Mouse (Mus musculus) olfactory bulb, adult 2 months (tissue): ENCODE measurements around the gene Gm8797. TPM values are rescaled to one million over a fixed set of nuclear protein-coding genes. Genes with fewer than 3 reads are reported as not detected.
"Not testable (repeated sequence)": the region's sequence is repeated elsewhere in the genome, so short reads cannot be mapped to it uniquely, and the experiment has no call there.

ENCODE experiments used
- H3K27ac ChIP-seq: fragments of 200-500 bp; 2 replicates; pipeline ENCODE4 v1.5.1; 2012; ENCODE audit warnings: low read depth, low read length; ENCODE audit not compliant: insufficient read depth
- H3K4me1 ChIP-seq: fragments of 200-500 bp; 2 replicates; pipeline ENCODE4 v1.6.1; 2012; ENCODE audit warnings: low read length; ENCODE audit not compliant: control insufficient read depth, insufficient read depth
- H3K4me3 ChIP-seq: fragments of 200-500 bp; 2 replicates; pipeline ENCODE4 v1.5.1; 2012; ENCODE audit warnings: mild to moderate bottlenecking, low read depth, low read length, moderate library complexity; ENCODE audit not compliant: insufficient read depth
- CTCF ChIP-seq: fragments of 200-500 bp; IDR thresholded peaks from 2 replicates; pipeline ENCODE4 v1.5.1; 2012; ENCODE audit warnings: low read depth, mild to moderate bottlenecking, low read length, moderate library complexity; ENCODE audit not compliant: insufficient read depth
- POLR2A ChIP-seq: fragments of 200-500 bp; IDR thresholded peaks from 2 replicates; pipeline ENCODE4 v1.6.1; 2012; ENCODE audit warnings: mild to moderate bottlenecking, low read depth, low read length, moderate library complexity; ENCODE audit not compliant: insufficient read depth
- WGBS: fragments of 180-500 bp; shearing (Covaris S2); methylation state at CpG from one replicate; pipeline ENCODE4 v1.1.7; 2018; 5-methylcytosine and 5-hydroxymethylcytosine counted together
- polyA plus RNA-seq: library from polyadenylated mRNA; stranded (reverse); fragments of >200 nt; gene quantifications from 2 replicates; pipeline ENCODE4 v1.2.4, GENCODE M21; 2012; ENCODE audit warnings: low replicate concordance; ENCODE audit not compliant: missing spikeins, insufficient read depth, insufficient read length

Gene Gm8797
- polyA plus RNA-seq, result not detected in 2 replicates

DNA sequence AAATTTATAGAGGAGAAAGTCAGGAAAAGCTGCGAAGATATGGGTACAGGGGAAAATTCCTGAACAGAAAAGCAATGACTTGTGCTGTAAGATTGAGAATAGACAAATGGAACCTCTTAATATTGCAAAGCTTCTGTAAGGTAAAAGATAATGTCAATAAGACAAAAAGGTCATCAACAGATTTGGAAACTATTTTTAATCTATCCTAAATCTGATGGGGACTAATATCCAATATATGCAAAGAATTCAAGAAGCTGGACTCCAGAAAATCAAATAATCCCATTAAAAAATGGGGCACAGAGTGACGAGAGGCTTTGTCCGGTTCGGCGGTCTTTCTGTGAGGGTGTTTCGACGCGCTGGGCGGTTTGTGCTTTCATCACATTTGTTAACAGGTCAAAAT is at the start of gene Gm8797:
Gm8797 (plus strand) TSS at position 301 of the 400 bp plus-strand sequence.
- 98% methylated on average over 9 of the region's 9 CpGs for WGBS
- not testable (repeated sequence) for H3K27ac ChIP-seq, H3K4me3 ChIP-seq, H3K4me1 ChIP-seq

DNA sequence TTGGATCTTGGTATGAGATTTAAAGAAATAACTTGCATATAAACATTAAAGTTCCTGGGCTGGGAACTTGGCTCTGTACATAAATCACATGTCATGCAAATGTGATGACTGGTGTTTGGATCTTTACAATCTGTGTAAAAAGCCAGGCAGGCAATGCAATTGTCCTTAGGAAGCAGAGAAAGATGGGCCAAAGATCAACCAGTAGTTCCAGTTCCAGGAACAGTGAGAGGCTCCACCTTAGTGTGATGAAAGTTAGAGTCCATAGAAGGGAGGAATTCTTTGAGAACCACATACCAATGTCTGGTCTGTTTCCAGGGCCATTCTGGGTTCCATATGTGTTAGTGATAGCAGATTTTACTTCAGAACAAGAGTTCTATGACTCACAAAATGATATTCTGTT is 36.1 kb upstream of the Gm8797 start:
- TF ChIP-seq POLR2A (no peak), CTCF (no peak)
- no peak overlapping the region for H3K4me3 ChIP-seq
- no peaks in the 10 kb centered on the region for H3K4me1 ChIP-seq
- H3K27ac ChIP-seq, result no peak overlapping the region

DNA sequence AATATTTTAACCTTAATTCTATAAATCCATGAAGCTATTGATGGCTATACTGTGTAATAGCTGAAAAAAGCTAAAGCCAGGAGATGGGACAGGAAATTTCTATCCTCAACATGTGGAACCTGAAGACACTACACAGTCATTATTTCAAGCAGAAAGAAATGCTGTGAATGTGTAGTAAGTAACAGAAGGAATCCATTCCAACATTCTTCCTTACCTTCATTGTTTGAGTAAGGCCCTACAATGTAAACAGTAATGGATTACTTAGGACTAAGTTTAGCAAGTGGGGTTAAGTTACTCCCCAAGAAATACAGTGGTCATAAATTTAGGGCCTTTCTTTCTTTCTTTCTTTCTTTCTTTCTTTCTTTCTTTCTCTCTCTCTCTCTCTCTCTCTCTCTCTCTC is 17.7 kb upstream of the Gm8797 start:
- Histone ChIP-seq H3K27ac (no peak overlapping the region), H3K4me3 (no peak overlapping the region), H3K4me1 (no peaks in the 10 kb centered on the region)
- TF ChIP-seq POLR2A, result no peak
- no peak for TF ChIP-seq CTCF

DNA sequence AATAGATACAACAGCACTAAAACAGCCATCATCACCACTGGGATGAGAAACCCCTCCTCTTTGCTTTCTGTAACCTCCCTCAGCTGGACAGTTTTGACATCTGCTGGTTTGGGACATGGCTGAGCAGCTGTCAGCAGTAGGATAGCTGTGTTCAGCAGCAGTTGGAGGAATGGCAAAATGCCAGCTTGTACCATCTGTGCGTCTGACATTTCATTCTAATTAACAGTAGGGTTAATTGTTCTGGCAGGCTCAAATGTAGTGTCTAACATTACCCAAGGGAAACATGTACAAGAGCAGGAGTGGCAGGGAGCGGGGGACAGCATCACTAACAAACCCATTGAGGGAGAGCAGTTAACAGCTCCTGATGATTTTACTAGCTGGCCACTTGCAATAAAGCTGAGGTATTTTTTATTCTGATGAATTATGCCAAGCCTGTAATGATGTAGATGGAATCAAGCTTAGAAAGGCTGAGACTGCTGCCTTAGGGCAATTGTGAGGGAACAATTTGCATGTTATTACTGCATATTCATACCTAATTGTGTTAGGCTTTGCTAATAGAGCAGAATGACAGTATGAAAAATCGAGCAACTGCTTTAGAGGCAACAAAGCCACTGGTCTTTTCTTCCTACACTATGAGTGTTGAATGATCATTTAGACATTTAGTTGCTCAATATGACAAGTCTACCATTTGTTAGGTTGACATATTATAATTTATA is 4.3 kb downstream of the Gm8797 start:
- 26% methylated on average over 3 of the region's 3 CpGs for WGBS
- no peaks in the 10 kb centered on the region for H3K4me1 ChIP-seq
- no peak overlapping the region for H3K4me3 ChIP-seq
- TF ChIP-seq CTCF, result no peak
- TF ChIP-seq POLR2A, result no peak
- no peak overlapping the region for H3K27ac ChIP-seq

DNA sequence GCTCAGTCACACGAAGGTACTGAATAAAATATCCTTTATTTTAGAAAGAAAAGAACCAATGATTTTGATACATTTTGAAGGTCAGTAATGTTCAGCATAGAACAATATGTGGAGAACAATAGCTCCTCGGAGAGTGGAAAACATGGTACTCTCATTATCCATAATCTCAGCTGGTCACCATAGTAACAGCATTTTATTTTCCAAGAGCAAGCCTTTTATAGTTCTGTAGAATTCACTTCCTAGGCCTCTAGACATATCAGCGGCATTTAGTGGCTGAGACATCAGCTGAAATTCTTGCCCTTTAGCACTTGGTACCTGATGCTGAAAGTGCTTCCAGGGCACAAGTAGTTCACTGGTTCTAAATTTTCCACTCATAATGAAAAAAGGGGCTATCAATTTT is 15.7 kb downstream of the Gm8797 start:
- 25% methylated on average over 3 of the region's 3 CpGs for WGBS

DNA sequence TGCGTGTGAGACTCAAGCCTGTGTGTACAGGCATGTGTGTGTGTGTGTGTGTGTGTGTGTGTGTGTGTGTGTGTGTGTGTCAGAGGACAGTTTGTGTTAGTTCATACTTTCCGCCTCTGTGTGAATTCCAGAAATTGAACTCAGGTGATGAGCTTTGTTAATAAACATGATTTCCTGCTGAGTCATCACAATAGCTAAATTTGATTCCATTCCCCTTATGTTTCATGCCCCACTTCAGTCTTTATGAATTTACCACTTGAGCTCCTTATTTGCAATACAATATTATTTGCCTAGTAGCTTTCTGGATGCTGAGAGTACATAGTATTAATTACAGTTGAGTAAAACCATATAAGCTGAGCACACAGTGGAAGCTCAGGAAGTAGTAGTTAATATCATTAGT is 26.3 kb downstream of the Gm8797 start:
- Histone ChIP-seq H3K4me3 (no peak overlapping the region), H3K27ac (no peak overlapping the region), H3K4me1 (no peaks in the 10 kb centered on the region)
- 87% methylated on average over 2 of the region's 2 CpGs for WGBS
- TF ChIP-seq CTCF (no peak), POLR2A (no peak)

More for the DNA sequence above, 15.7 kb downstream of the Gm8797 start:
- Histone ChIP-seq H3K27ac (no peak overlapping the region), H3K4me1 (no peaks in the 10 kb centered on the region), H3K4me3 (no peak overlapping the region)
- TF ChIP-seq CTCF, result no peak
- no peak for TF ChIP-seq POLR2A
